Mouse (Mus musculus) megakaryocyte, embryonic 14.5 days (primary cell): ENCODE data around the gene Smtnl1.
"Not testable (repeated sequence)": the region's sequence is repeated elsewhere in the genome, so short reads cannot be mapped to it uniquely, and the experiment has no call there.

Experiments
- FLI1 ChIP-seq: IDR thresholded peaks from 2 replicates; pipeline ENCODE4 v1.6.1; 2012; ENCODE audit warnings: low read length, inconsistent platforms, mixed read lengths
- GATA1 ChIP-seq: IDR thresholded peaks from 3 replicates; pipeline ENCODE4 v1.6.1; 2012; ENCODE audit warnings: mixed read lengths, low read length, inconsistent platforms, borderline replicate concordance

- not testable (repeated sequence) for TF ChIP-seq GATA1, FLI1
Observed at GRCm38 (mm10) chr2:84801223-84801622, 21.2 kb downstream of the Smtnl1 start.
